Mouse (Mus musculus) forelimb bud, embryonic 11.5 days (tissue): ENCODE results near the gene Tlr6.

Experiments used
- DNase-seq: peaks from one replicate; pipeline ENCODE4 v3.0.0-alpha.2; 2012; ENCODE audit warnings: low read depth, low spot score

Gene Tlr6

GRCm38 (mm10) chr5:64959843-64960230 lies at the start of gene Tlr6:
Gene Tlr6 (minus strand): TSS chr5:64960097.
- peak; percentile 72 for DNase-seq

GRCm38 (mm10) chr5:65006011-65006491 lies 46.2 kb upstream of the Tlr6 start:
- DNase-seq: no peak

- no peak for DNase-seq
Measured at GRCm38 (mm10) chr5:65005251-65005650, 45.4 kb upstream of the Tlr6 start.

- DNase-seq: no peak
Measured at GRCm38 (mm10) chr5:65003946-65004535, 44.1 kb upstream of the Tlr6 start.

- no peak for DNase-seq
Measured at GRCm38 (mm10) chr5:65002940-65003824, 43.3 kb upstream of the Tlr6 start.

GRCm38 (mm10) chr5:64995408-64995807 lies 35.5 kb upstream of the Tlr6 start:
- DNase-seq: no peak

GRCm38 (mm10) chr5:64992540-64992939 lies 32.6 kb upstream of the Tlr6 start:
- DNase-seq: no peak

- no peak for DNase-seq
Measured at GRCm38 (mm10) chr5:64989940-64990339, 30.0 kb upstream of the Tlr6 start.

GRCm38 (mm10) chr5:64985971-64986370 lies 26.1 kb upstream of the Tlr6 start:
- no peak for DNase-seq

GRCm38 (mm10) chr5:64977128-64977527 lies 17.2 kb upstream of the Tlr6 start:
- DNase-seq: no peak

GRCm38 (mm10) chr5:64975121-64975520 lies 15.2 kb upstream of the Tlr6 start:
- DNase-seq: no peak

GRCm38 (mm10) chr5:64969861-64970771 lies 10.2 kb upstream of the Tlr6 start, which contains the start of gene Fam114a1:
Gene Fam114a1 (plus strand): TSS chr5:64970071.
- peak; percentile 24 for DNase-seq

GRCm38 (mm10) chr5:64968961-64969860 lies 9.3 kb upstream of the Tlr6 start:
- peak; percentile 57 for DNase-seq

GRCm38 (mm10) chr5:64963735-64964134 lies 3.8 kb upstream of the Tlr6 start:
- DNase-seq: no peak

- no peak for DNase-seq
Measured at GRCm38 (mm10) chr5:64963271-64963670, 3.4 kb upstream of the Tlr6 start.

- DNase-seq: no peak
Measured at GRCm38 (mm10) chr5:64960857-64961391, 1.0 kb upstream of the Tlr6 start.

- no peak for DNase-seq
Measured at GRCm38 (mm10) chr5:64958991-64959842, 680 bp downstream of the Tlr6 start.

GRCm38 (mm10) chr5:64954931-64955330 lies 5.0 kb downstream of the Tlr6 start:
- DNase-seq: no peak

GRCm38 (mm10) chr5:64951486-64951885 lies 8.4 kb downstream of the Tlr6 start:
- DNase-seq: no peak
